Mouse (Mus musculus) heart, postnatal 10 days (tissue): ENCODE data around the gene Gm37240. TPM values are rescaled to one million over a fixed set of nuclear protein-coding genes. Genes with fewer than 3 reads are reported as not detected.
A peak's percentile ranks its signal among the peaks of the same experiment; 100 is the strongest.

ENCODE experiments used
- DNase-seq, 2 experiments: peaks; one replicate each; pipeline ENCODE4 v3.0.0; 2021
- intact Hi-C: fragments of 180-260 bp; cut with DNase I; formaldehyde crosslinking; loops from one replicate; pipeline ENCODE4 v1.15.1; 2025
- total RNA-seq, 2 experiments: library from RNA; stranded (reverse); gene quantifications; 2 replicates each; pipeline ENCODE4 v1.2.3; 2021

Gm37240 gene
- total RNA-seq, 2 experiments from 2014 or later, result 21.2 to 37.3 TPM

GRCm38 (mm10) chr3:85695056-85695455 is 192.3 kb downstream of the Gm37240 start:
- intact Hi-C loops, result loop anchor here (10.0 kb wide), 1 partner anchor 780 kb away; no protein-coding TSS in a partner anchor
- no peak for DNase-seq

GRCm38 (mm10) chr3:85693013-85693412 is 194.3 kb downstream of the Gm37240 start:
- intact Hi-C loops, result loop anchor here (10.0 kb wide), 1 partner anchor 778 kb away; no protein-coding TSS in a partner anchor
- DNase-seq, result no peak

- intact Hi-C loops, result loop anchor here (10.0 kb wide), 1 partner anchor 776 kb away; no protein-coding TSS in a partner anchor
- DNase-seq, result no peak
Observed at GRCm38 (mm10) chr3:85691134-85691533, 196.2 kb downstream of the Gm37240 start.

- no peak for DNase-seq
- intact Hi-C loops, result no loop called here
Observed at GRCm38 (mm10) chr3:85688341-85688740, 199.0 kb downstream of the Gm37240 start.

GRCm38 (mm10) chr3:85685271-85685670 is 202.0 kb downstream of the Gm37240 start:
- intact Hi-C loops, result no loop called here
- no peak for DNase-seq

GRCm38 (mm10) chr3:85683618-85684017 is 203.7 kb downstream of the Gm37240 start:
- intact Hi-C loops, result no loop called here

GRCm38 (mm10) chr3:85681136-85681535 is 206.2 kb downstream of the Gm37240 start:
- no peak for DNase-seq
- intact Hi-C loops, result no loop called here

More at GRCm38 (mm10) chr3:85683618-85684017, 203.7 kb downstream of the Gm37240 start:
- DNase-seq, result no peak

- DNase-seq, result no peak
- intact Hi-C loops, result no loop called here
Observed at GRCm38 (mm10) chr3:85679960-85680359, 207.4 kb downstream of the Gm37240 start.

GRCm38 (mm10) chr3:85679312-85679933 is 207.9 kb downstream of the Gm37240 start:
- DNase-seq, result no peak
- intact Hi-C loops, result no loop called here

- intact Hi-C loops, result no loop called here
- no peak for DNase-seq
Observed at GRCm38 (mm10) chr3:85677952-85678351, 209.4 kb downstream of the Gm37240 start.

GRCm38 (mm10) chr3:85677133-85677532 is 210.2 kb downstream of the Gm37240 start:
- DNase-seq, result no peak
- intact Hi-C loops, result no loop called here

- DNase-seq, result no peak
- intact Hi-C loops, result no loop called here
Observed at GRCm38 (mm10) chr3:85669844-85670243, 217.5 kb downstream of the Gm37240 start.

- no peak for DNase-seq
- intact Hi-C loops, result no loop called here
Observed at GRCm38 (mm10) chr3:85667683-85668082, 219.6 kb downstream of the Gm37240 start.

- no peak for DNase-seq
- intact Hi-C loops, result no loop called here
Observed at GRCm38 (mm10) chr3:85666736-85667135, 220.6 kb downstream of the Gm37240 start.

- no peak for DNase-seq
- intact Hi-C loops, result no loop called here
Observed at GRCm38 (mm10) chr3:85666166-85666565, 221.2 kb downstream of the Gm37240 start.

- intact Hi-C loops, result no loop called here
- DNase-seq, result no peak
Observed at GRCm38 (mm10) chr3:85664591-85665171, 222.6 kb downstream of the Gm37240 start.

GRCm38 (mm10) chr3:85663826-85664225 is 223.5 kb downstream of the Gm37240 start:
- intact Hi-C loops, result no loop called here

GRCm38 (mm10) chr3:85661926-85662813 is 225.1 kb downstream of the Gm37240 start:
- DNase-seq, result no peak
- intact Hi-C loops, result no loop called here

More at GRCm38 (mm10) chr3:85663826-85664225, 223.5 kb downstream of the Gm37240 start:
- DNase-seq, result no peak

GRCm38 (mm10) chr3:85659681-85660080 is 227.6 kb downstream of the Gm37240 start:
- peak; percentile 23 to 32 for DNase-seq

GRCm38 (mm10) chr3:85655538-85655937 is 231.8 kb downstream of the Gm37240 start:
- intact Hi-C loops, result no loop called here
- DNase-seq, result no peak

More at GRCm38 (mm10) chr3:85659681-85660080, 227.6 kb downstream of the Gm37240 start:
- intact Hi-C loops, result no loop called here
